Mouse (Mus musculus) fibroblast of lung, adult 2 months (primary cell): Measurements from ENCODE around the gene Gm11437.

ENCODE experiments used
- DNase-seq: peaks from one replicate; pipeline ENCODE4 v3.0.0-alpha.2; 2011; ENCODE audit warnings: low read depth

Gm11437 gene

GRCm38 (mm10) chr11:84167046-84167526 is at the start of gene Gm11437:
TSS of gene Gm11437 (minus strand) at chr11:84167476.
- no peak for DNase-seq

- DNase-seq: no peak
Measured at GRCm38 (mm10) chr11:84210876-84211275, 43.6 kb upstream of the Gm11437 start.

DNA sequence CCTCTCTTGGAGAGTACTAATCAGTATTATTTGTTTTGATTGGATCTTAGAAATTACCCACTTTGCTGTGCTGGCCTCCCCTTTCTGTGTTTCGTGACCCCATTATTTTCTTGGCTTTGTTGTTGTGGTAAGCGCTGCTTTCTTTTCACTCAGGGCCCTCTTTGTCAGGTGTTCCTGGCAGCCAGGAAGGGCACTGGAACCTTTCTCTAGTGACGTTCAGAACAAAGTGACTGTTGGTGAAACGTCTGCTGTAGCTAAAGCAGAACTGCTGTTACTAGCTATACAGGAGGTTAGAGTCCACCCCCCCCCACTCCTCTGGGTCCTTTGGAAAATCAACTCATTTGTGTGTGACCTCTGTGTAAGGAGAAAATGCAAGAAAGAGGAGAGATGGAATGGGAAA is 38.5 kb upstream of the Gm11437 start:
- DNase-seq: no peak

- peak; percentile 94 for DNase-seq
Measured at GRCm38 (mm10) chr11:84197607-84198402, 30.5 kb upstream of the Gm11437 start.

DNA sequence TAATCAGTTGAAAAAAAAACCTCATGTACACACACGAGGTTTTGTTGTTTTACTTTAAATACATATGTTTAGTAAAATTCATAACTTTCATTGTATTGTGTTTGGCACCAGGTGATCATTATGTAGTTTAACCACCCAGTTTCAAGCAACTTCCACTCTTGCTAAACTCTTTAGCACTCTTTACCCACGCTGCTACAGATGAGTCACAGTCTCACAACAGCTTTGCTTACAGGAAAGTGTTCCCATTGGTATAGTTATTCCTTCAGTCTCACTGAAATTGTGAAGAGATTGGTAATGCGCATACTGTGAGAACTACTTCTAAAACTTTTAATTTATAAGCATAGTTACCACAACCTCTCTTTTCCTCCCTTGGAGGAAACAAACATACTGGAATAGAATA is 27.5 kb upstream of the Gm11437 start:
- no peak for DNase-seq

GRCm38 (mm10) chr11:84193249-84193648 is 26.0 kb upstream of the Gm11437 start:
- no peak for DNase-seq

- peak; percentile 66 for DNase-seq
Measured at GRCm38 (mm10) chr11:84190581-84191233, 23.4 kb upstream of the Gm11437 start.

DNA sequence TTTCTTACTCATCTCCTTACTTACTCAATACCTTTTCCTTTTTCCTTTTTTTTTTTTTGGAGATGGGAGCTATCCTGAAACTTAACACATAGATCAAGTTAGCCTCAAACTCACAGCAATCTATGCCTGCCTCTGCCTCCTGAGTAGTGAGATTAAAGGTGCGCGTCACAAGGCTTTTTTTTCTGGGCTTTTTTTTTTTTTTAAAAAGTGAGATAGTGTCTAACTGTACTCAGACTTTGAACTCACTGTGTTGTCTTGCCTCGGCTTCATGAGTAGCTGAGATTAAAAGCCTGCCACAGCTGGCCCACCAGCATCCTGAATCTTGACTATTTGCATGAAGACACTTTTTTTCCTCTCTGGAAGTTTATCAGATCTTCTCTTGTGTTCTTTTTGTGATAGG is 21.3 kb upstream of the Gm11437 start:
- DNase-seq: no peak

DNA sequence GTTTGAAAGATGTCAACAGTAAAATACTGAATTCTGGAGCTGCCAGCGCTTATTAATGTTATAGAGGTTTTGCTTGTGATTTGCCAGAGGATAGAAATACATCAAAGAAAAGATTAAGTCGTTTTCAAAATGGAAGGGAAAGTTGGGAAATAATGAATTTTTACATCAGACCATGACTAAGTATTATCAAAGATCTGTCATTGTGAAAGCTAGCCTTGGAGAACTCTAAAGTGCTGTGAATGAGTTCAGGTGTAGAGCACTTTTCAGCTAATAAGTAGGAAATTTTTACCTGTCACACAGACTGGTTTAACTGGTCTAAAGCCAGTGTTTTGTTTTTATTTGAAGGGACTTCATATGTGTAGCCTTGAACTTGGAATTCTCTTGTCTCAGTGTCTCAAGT is 14.0 kb upstream of the Gm11437 start:
- no peak for DNase-seq

DNA sequence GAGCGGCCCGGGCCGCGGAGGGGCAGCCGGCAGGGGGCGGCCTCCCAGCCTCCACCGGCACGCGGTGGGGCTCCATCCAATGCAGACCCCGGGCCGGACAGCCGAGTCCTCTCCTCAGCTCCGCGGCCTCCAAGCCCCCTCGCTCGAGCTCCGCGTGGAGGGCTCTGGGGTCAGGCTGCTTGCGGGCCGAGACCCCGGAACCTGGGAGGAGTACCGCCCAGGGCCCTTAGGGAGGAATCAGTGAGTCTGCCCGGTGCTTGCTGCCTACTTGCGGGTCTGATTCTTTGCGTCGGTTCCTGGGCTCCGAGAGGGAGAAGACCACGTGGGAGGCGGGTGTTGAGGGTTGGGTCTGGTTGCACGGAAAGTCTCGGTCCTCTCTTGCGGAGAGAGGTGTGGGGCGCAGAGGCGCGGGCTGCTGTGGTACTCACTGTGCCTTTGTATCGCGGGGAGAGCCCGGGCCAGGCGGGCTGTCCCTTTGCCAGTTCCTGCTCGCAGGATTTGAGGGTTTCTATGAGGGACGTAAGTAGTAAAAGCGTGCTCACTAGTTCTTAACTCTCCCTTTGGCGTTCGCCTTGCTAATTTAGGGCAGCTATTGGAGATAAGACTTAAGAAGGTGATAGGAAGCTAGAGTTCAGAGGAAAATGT is 12.8 kb upstream of the Gm11437 start:
- no peak for DNase-seq

GRCm38 (mm10) chr11:84179226-84179953 is 12.1 kb upstream of the Gm11437 start:
- peak; percentile 88 for DNase-seq

GRCm38 (mm10) chr11:84178571-84178970 is 11.3 kb upstream of the Gm11437 start:
- no peak for DNase-seq

DNA sequence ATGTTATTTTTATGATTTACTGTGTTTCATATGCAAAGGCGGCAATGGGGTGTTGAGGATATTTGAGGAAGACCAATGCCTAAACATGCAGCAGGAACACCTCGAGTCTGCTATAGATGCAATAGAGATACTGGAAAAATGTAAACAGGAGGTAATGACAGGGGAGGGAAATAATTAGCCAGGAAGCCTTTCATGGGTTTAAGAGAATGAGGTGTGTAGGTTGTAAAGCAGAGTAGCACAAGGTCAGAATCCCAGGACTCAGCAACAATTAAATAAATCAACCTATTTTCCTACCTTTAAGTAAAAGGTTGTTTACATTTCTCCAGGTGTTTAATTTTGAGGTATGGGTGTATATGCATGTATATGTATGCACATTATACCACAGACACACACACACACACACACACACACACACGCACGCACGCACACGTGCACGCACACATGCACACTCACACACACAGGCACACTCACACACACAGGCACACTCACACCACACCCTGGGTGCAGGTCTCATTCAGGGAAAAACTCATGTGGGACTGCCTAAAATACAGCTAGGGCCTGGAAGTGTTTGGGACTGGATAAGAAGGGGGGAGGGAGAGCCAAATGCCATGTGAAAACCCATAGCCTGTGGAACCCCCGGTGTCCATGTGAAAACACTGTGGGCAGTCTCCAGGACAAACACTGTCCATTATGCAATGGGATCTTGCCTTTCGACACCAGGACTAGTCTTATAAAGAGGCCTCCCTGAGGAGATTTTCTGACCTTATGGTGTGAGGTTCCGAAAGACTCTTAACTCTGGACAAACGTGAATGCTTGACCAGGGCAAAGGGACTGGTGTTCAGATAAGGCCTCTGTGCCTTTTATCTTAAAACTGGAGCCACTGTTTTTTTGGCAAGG is 5.5 kb upstream of the Gm11437 start:
- no peak for DNase-seq

DNA sequence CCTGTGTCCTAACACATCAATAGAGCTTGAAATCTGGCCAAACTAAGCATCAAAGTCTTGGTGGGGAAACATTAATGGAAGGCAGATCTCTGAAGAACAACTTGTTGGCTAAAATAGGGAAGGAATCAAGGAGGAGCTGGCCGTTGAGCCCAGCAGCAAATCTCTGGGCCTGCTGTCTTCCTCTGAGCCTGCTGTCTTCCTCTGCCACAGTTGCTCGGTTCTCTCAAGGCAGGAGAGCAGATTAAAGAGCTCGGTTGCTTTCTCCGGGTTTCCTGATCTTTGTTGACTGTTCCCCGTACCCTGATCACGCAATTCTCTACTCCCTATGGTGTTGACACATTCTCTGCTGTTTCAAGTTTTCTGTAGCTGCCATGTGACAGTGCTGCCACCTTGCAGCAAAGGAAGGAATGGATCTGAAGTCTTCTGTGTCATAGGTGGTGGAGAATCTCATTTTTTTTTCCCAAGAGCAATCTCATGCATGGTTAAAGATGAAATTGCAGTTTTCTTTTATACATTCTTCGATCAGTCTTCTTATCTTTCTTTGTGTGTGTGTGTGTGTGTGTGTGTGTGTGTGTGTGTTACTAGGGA is 1.5 kb upstream of the Gm11437 start:
- no peak for DNase-seq

DNA sequence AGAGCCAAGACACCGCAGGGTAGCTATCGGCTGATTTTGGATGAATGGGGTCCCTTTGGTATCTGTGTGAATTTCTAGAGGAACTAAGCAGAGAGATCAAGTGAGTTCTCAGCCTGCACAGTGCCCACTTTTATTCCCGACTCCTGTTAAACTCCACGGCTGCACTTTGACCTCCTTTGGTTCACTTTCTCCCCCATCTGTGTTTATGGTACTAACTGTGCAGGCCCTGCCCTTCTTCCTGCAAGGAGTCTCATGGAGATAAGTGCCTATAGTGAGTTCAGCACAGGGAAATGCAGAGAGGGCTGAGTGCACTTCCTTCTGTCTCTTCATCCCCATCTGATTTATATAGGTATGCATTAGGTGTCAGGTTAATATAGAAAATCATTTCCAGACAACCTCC is 2.7 kb downstream of the Gm11437 start:
- no peak for DNase-seq

DNA sequence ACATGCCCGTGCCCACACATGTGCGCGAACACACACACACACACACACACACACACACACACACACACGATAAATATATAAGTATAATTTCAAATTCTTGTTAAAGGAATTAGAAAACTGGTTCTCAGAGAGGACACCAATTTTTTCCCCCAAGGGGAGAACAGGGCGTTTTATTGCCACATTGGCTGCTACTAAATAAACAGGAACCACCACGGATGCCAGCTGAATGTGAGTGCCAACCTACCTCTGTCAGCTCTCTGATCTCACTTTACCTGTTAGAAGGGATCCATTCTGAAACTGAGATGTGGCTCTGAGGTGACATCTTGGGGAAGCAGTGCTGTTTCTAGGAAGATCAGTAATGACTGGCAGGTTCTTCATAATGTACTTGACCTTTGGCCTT is 3.2 kb downstream of the Gm11437 start:
- DNase-seq: no peak

DNA sequence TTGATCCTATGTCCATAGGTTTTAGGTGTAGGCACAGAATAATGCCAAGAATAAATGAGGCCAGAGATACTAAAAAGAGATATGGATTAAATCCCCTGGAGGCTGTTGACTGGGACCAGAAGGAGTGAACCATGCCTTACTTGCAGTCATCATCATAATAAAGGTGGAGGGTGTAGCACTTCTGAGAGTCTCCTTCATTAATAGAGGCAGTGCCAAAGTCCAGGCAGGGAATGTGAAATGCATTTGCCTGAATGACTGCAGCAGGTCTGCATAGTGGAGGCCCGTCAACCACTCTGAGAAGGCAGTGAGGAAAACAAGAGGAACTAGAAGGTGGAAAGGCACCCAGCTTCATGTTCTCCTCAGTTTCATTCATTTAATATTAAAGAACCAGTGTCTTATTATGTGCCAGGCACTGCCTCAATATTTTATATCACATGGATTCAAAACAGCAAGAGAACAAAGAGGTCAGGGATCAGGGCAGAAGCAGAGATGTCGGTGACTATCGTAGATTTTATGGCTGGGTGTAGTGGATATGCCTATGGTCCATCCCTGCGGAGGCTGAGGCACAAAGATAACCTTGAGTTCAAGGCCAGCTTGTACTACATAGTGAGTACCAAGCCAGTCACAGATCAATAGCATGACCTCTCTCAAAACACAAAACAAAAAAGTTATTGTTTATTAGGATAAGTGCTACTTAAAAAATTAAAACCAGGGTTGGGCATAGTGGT is 10.6 kb downstream of the Gm11437 start:
- no peak for DNase-seq

- no peak for DNase-seq
Measured at GRCm38 (mm10) chr11:84150884-84151283, 16.4 kb downstream of the Gm11437 start.

GRCm38 (mm10) chr11:84146081-84146480 is 21.2 kb downstream of the Gm11437 start:
- no peak for DNase-seq

DNA sequence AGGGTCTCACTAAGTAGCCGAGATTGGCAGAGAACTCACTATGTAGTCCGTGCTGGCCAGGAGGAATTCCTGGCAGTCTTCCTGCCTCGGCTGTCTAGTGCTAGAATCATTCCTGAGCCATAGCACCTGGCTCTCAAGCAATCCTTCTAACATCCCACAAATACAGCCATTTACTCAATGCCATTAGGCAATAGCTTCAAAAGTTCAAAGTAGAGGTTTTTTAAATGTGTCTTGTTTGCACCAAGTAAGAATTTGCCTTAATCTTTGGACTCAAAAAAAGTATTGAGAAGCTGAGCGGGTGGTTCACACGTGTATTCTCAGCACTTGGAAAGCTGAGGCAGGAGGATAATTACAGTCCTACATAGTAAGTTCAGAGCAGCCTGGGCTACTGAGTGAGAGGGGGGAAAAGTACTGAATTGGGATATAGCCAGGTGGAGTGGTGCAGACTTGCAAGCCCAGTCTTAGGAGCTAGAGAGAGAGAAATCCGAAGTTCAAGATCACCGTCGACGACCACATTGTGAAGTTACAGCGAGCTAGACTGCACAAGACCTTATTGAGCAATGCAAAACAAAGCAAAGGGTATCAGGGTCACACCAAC is 22.0 kb downstream of the Gm11437 start:
- no peak for DNase-seq
